Mouse (Mus musculus) neural tube, embryonic 15.5 days (tissue): ENCODE data around the gene Wscd2. TPM values are rescaled to one million over a fixed set of nuclear protein-coding genes. Genes with fewer than 3 reads are reported as not detected.

Source experiments
- ATAC-seq: fragments of 200-750 bp; cut with Nextera tagmentation; 2 replicates; pipeline ENCODE4 v1.8.0; 2017; ENCODE audit warnings: mild to moderate bottlenecking, moderate TSS enrichment, moderate library complexity; ENCODE audit not compliant: low FRiP score
- H3K27ac ChIP-seq: fragments of 300-500 bp; sonication (generic); replicated peaks from 2 replicates; pipeline ENCODE4 v1.5.1; 2015; ENCODE audit warnings: mild to moderate bottlenecking, inconsistent platforms
- H3K27me3 ChIP-seq: fragments of 300-500 bp; sonication (generic); replicated peaks from 2 replicates; pipeline ENCODE4 v1.6.1; 2015; ENCODE audit warnings: inconsistent platforms
- H3K36me3 ChIP-seq: fragments of 300-500 bp; sonication (generic); 2 replicates; pipeline ENCODE4 v1.6.1; 2015; ENCODE audit warnings: inconsistent platforms
- H3K4me1 ChIP-seq: fragments of 300-500 bp; sonication (generic); 2 replicates; pipeline ENCODE4 v1.6.1; 2015; ENCODE audit warnings: inconsistent platforms
- H3K4me2 ChIP-seq: fragments of 300-500 bp; sonication (generic); 2 replicates; pipeline ENCODE4 v1.6.1; 2015; ENCODE audit warnings: inconsistent platforms, mild to moderate bottlenecking, moderate library complexity
- H3K4me3 ChIP-seq: fragments of 300-500 bp; sonication (generic); replicated peaks from 2 replicates; pipeline ENCODE4 v1.5.1; 2015; ENCODE audit warnings: mild to moderate bottlenecking, inconsistent platforms
- H3K9ac ChIP-seq: fragments of 300-500 bp; sonication (generic); replicated peaks from 2 replicates; pipeline ENCODE4 v1.6.1; 2015; ENCODE audit warnings: mild to moderate bottlenecking, inconsistent platforms
- H3K9me3 ChIP-seq: fragments of 300-500 bp; sonication (generic); replicated peaks from 2 replicates; pipeline ENCODE4 v1.6.1; 2016; ENCODE audit warnings: inconsistent platforms
- WGBS: fragments of 180-500 bp; shearing (Covaris S2); methylation state at CpG from one replicate; pipeline ENCODE4 v1.1.7; 2015; ENCODE audit warnings: mixed read lengths; 5-methylcytosine and 5-hydroxymethylcytosine counted together
- polyA plus RNA-seq: library from polyadenylated mRNA; unstranded; fragments of >200 nt; fragmentation: Nextera tagmentation; extraction: Ambion mirVana; gene quantifications from 2 replicates; pipeline ENCODE4 v1.2.1, GENCODE M21; 2015

Wscd2 gene
- polyA plus RNA-seq, 1 experiment from 2014 or later: 22.6 TPM

- 18% methylated on average over 21 of the region's 21 CpGs for WGBS
- ATAC-seq: no peak
- H3K27ac ChIP-seq: 0 out of 2 replicates have a peak overlapping the region, but pooled peaks have one; percentile 37
- H3K9ac ChIP-seq: peak overlapping the region; percentile 26; the same call in 1 of the 2 replicates
- no peaks in the 10 kb centered on the region for H3K36me3 ChIP-seq
- H3K4me2 ChIP-seq: peak overlapping the region; percentile 51
- no peaks in the 10 kb centered on the region for H3K27me3 ChIP-seq
- peaks cover 36% of the 10 kb centered on the region for H3K4me1 ChIP-seq
- H3K4me3 ChIP-seq: no peak overlapping the region; the same call in 1 of the 2 replicates
- no peaks in the 10 kb centered on the region for H3K9me3 ChIP-seq
These were observed 28.0 kb upstream of the Wscd2 start for GRCm38 (mm10) chr5:113461998-113462625.

GRCm38 (mm10) chr5:113464731-113465130 lies 25.4 kb upstream of the Wscd2 start:
- Histone ChIP-seq H3K27me3 (no peaks in the 10 kb centered on the region), H3K36me3 (no peaks in the 10 kb centered on the region), H3K4me2 (no peak overlapping the region), H3K27ac (no peak overlapping the region), H3K4me3 (no peak overlapping the region), H3K4me1 (peaks cover 51% of the 10 kb centered on the region), H3K9ac (no peak overlapping the region), H3K9me3 (no peaks in the 10 kb centered on the region)
- no peak for ATAC-seq
- 79% methylated on average over 6 of the region's 6 CpGs for WGBS

- Histone ChIP-seq H3K4me2 (no peak overlapping the region), H3K9ac (no peak overlapping the region), H3K9me3 (no peaks in the 10 kb centered on the region), H3K27me3 (no peaks in the 10 kb centered on the region), H3K36me3 (no peaks in the 10 kb centered on the region), H3K27ac (no peak overlapping the region), H3K4me3 (no peak overlapping the region), H3K4me1 (peaks cover 37% of the 10 kb centered on the region)
- WGBS: 38% methylated on average over 6 of the region's 6 CpGs
- no peak for ATAC-seq
These were observed 23.6 kb upstream of the Wscd2 start for GRCm38 (mm10) chr5:113466536-113466935.

GRCm38 (mm10) chr5:113467072-113467471 lies 23.1 kb upstream of the Wscd2 start:
- ATAC-seq: no peak
- WGBS: 40% methylated on average over 4 of the region's 4 CpGs

GRCm38 (mm10) chr5:113467765-113468164 lies 22.4 kb upstream of the Wscd2 start:
- 0 out of 2 replicates have a peak overlapping the region, but pooled peaks have one; percentile 23 for H3K27ac ChIP-seq
- H3K9me3 ChIP-seq: no peaks in the 10 kb centered on the region
- 6% methylated on average over 8 of the region's 8 CpGs for WGBS
- H3K36me3 ChIP-seq: no peaks in the 10 kb centered on the region
- H3K9ac ChIP-seq: no peak overlapping the region
- H3K4me1 ChIP-seq: peaks cover 25% of the 10 kb centered on the region
- no peaks in the 10 kb centered on the region for H3K27me3 ChIP-seq
- ATAC-seq: no peak
- H3K4me3 ChIP-seq: no peak overlapping the region
- peak overlapping the region; percentile 19; the same call in 1 of the 2 replicates for H3K4me2 ChIP-seq

More at GRCm38 (mm10) chr5:113467072-113467471, 23.1 kb upstream of the Wscd2 start:
- Histone ChIP-seq H3K4me3 (no peak overlapping the region), H3K9ac (no peak overlapping the region), H3K36me3 (no peaks in the 10 kb centered on the region), H3K27me3 (no peaks in the 10 kb centered on the region), H3K27ac (no peak overlapping the region), H3K9me3 (no peaks in the 10 kb centered on the region), H3K4me2 (no peak overlapping the region), H3K4me1 (peaks cover 32% of the 10 kb centered on the region)

GRCm38 (mm10) chr5:113468625-113469024 lies 21.5 kb upstream of the Wscd2 start:
- no peak overlapping the region for H3K4me2 ChIP-seq
- peaks cover 23% of the 10 kb centered on the region for H3K4me1 ChIP-seq
- no peak for ATAC-seq
- H3K27me3 ChIP-seq: no peaks in the 10 kb centered on the region
- H3K9ac ChIP-seq: no peak overlapping the region
- no peak overlapping the region for H3K27ac ChIP-seq
- whole genome bisulfite sequencing: 59% methylated on average over 5 of the region's 5 CpGs
- no peak overlapping the region for H3K4me3 ChIP-seq
- no peaks in the 10 kb centered on the region for H3K36me3 ChIP-seq
- no peaks in the 10 kb centered on the region for H3K9me3 ChIP-seq

- Histone ChIP-seq H3K4me3 (no peak overlapping the region), H3K27me3 (no peaks in the 10 kb centered on the region), H3K9ac (no peak overlapping the region), H3K9me3 (no peaks in the 10 kb centered on the region), H3K27ac (no peak overlapping the region), H3K36me3 (no peaks in the 10 kb centered on the region), H3K4me1 (peaks cover 23% of the 10 kb centered on the region), H3K4me2 (no peak overlapping the region)
- no peak; the same call in 1 of the 2 replicates for ATAC-seq
- WGBS: 88% methylated on average over 5 of the region's 5 CpGs
These were observed 20.9 kb upstream of the Wscd2 start for GRCm38 (mm10) chr5:113469231-113469630.

- no peaks in the 10 kb centered on the region for H3K36me3 ChIP-seq
- peaks cover 23% of the 10 kb centered on the region for H3K4me1 ChIP-seq
- H3K4me3 ChIP-seq: no peak overlapping the region
- H3K4me2 ChIP-seq: no peak overlapping the region
- no peak for ATAC-seq
- no peak overlapping the region for H3K9ac ChIP-seq
- H3K27ac ChIP-seq: no peak overlapping the region
- H3K9me3 ChIP-seq: no peaks in the 10 kb centered on the region
- no peaks in the 10 kb centered on the region for H3K27me3 ChIP-seq
- 90% methylated on average over 5 of the region's 5 CpGs for WGBS
These were observed 20.3 kb upstream of the Wscd2 start for GRCm38 (mm10) chr5:113469826-113470225.

- no peaks in the 10 kb centered on the region for H3K36me3 ChIP-seq
- H3K9ac ChIP-seq: no peak overlapping the region
- WGBS: 49% methylated on average over 4 of the region's 4 CpGs
- H3K27me3 ChIP-seq: no peaks in the 10 kb centered on the region
- ATAC-seq: no peak
- H3K4me1 ChIP-seq: peaks cover 23% of the 10 kb centered on the region
- no peak overlapping the region for H3K4me2 ChIP-seq
- no peak overlapping the region for H3K4me3 ChIP-seq
- no peak overlapping the region for H3K27ac ChIP-seq
- H3K9me3 ChIP-seq: no peaks in the 10 kb centered on the region
These were observed 18.7 kb upstream of the Wscd2 start for GRCm38 (mm10) chr5:113471417-113471816.

- no peaks in the 10 kb centered on the region for H3K9me3 ChIP-seq
- WGBS: 60% methylated on average over 7 of the region's 7 CpGs
- no peak for ATAC-seq
- H3K9ac ChIP-seq: no peak overlapping the region
- no peak overlapping the region for H3K4me2 ChIP-seq
- no peak overlapping the region for H3K27ac ChIP-seq
- peaks cover 16% of the 10 kb centered on the region for H3K4me1 ChIP-seq
- no peaks in the 10 kb centered on the region for H3K27me3 ChIP-seq
- no peak overlapping the region for H3K4me3 ChIP-seq
- H3K36me3 ChIP-seq: no peaks in the 10 kb centered on the region
These were observed 17.8 kb upstream of the Wscd2 start for GRCm38 (mm10) chr5:113472339-113472738.

- Histone ChIP-seq H3K4me3 (no peak overlapping the region), H3K36me3 (no peaks in the 10 kb centered on the region), H3K4me2 (no peak overlapping the region), H3K4me1 (no peaks in the 10 kb centered on the region), H3K9me3 (no peaks in the 10 kb centered on the region), H3K27ac (no peak overlapping the region), H3K9ac (no peak overlapping the region), H3K27me3 (no peaks in the 10 kb centered on the region)
- ATAC-seq: no peak
- WGBS: 54% methylated on average over 6 of the region's 6 CpGs
These were observed 13.3 kb upstream of the Wscd2 start for GRCm38 (mm10) chr5:113476816-113477215.

- Histone ChIP-seq H3K27ac (no peak overlapping the region), H3K4me2 (no peak overlapping the region), H3K4me1 (no peaks in the 10 kb centered on the region), H3K9me3 (no peaks in the 10 kb centered on the region), H3K9ac (no peak overlapping the region), H3K4me3 (no peak overlapping the region), H3K36me3 (no peaks in the 10 kb centered on the region), H3K27me3 (no peaks in the 10 kb centered on the region; the same call in 1 of the 2 replicates)
- 66% methylated on average over 5 of the region's 5 CpGs for WGBS
- no peak for ATAC-seq
These were observed 11.1 kb upstream of the Wscd2 start for GRCm38 (mm10) chr5:113479075-113479474.
